Mouse (Mus musculus): ENCODE data around the gene Gm14434. TPM values are rescaled to one million over a fixed set of nuclear protein-coding genes. Genes with fewer than 3 reads are reported as not detected.

Gene Gm14434
- not detected in 2 replicates for polyA plus RNA-seq (2012)

DNA sequence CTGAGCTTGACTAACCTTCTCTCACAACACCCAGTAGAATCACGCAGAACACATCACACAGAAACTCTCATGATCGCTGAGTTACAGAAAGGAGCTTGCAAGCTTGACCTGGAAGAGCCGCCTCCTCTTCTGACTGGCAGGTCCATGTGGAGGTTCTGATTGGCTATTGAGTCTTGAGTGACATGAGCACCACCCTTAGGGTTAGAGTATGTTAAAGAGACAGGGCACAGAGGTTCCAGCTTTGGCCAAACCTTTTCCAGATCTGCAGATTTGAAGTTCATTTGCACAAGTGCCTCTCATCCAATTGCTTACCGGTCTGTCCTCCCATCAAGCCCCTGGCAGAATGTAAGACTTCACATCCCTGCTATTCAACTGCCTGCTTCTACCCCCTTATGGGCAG is at the start of gene Gm14434:
Gm14434 (minus strand) TSS at position 101 of the 400 bp plus-strand sequence.

DNA sequence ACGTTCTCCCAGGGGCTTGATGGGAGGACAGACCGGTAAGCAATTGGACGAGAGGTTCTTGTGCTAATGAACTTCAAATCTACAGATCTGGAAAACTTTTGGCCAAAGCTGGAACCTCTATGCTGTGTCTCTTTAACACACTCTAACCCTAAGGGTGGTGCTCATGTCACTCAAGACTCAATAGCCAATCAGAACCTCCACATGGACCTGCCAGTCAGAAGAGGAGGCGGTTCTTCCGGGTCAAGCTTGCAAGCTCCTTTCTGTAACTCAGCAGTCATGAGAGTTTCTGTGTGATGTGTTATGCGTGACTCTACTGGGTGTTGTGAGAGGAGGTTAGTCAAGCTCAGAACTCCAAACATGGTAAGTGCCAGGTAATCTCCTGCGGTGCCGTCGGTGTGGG is 34.2 kb upstream of the Gm14434 start, which contains the start of gene Zfp967:
Zfp967 (plus strand) TSS at position 301 of the 400 bp plus-strand sequence.

DNA sequence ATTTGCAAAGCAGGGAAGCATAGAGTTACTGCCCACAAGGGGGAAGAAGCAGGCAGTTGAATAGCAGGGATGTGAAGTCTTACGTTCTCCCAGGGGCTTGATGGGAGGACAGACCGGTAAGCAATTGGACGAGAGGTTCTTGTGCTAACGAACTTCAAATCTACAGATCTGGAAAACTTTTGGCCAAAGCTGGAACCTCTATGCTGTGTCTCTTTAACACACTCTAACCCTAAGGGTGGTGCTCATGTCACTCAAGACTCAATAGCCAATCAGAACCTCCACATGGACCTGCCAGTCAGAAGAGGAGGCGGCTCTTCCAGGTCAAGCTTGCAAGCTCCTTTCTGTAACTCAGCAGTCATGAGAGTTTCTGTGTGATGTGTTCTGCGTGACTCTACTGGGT is 63.3 kb downstream of the Gm14434 start, which contains the start of gene Gm14435:
Gm14435 (plus strand) TSS at position 301 of the 400 bp plus-strand sequence.

Other genes starting within 250 kb of the Gm14434 start
- not detected in 2 replicates for gene Gm11009, start 167.3 kb downstream of the Gm14434 start, polyA plus RNA-seq (2012)
- gene Gm14435, start 63.2 kb downstream of the Gm14434 start, polyA plus RNA-seq (2012) = not detected in 2 replicates
- 0.07 TPM in 1 of 2 replicates, not detected in the other for gene Zfp967, start 34.3 kb upstream of the Gm14434 start, polyA plus RNA-seq (2012)
- gene Gm14308, start 149.6 kb upstream of the Gm14434 start, polyA plus RNA-seq (2012) = 0.68 and 1.0 TPM in 2 replicates
- 0.51 and 0.89 TPM in 2 replicates for gene Zfp973, start 183.7 kb upstream of the Gm14434 start, polyA plus RNA-seq (2012)
- 0.78 and 1.0 TPM in 2 replicates for gene Gm14305, start 221.5 kb upstream of the Gm14434 start, polyA plus RNA-seq (2012)

All from megakaryocyte-erythroid progenitor cell, adult 5 weeks (primary cell).